Mouse (Mus musculus): ENCODE results near the gene Glb1l2. TPM values are rescaled to one million over a fixed set of nuclear protein-coding genes. Genes with fewer than 3 reads are reported as not detected.

Gene Glb1l2
- polyA plus RNA-seq, 1 experiment from 2014 or later, result 1.3 TPM

- Histone ChIP-seq H3K9ac (no peak overlapping the region), H3K4me2 (no peak overlapping the region), H3K9me3 (no peaks in the 10 kb centered on the region), H3K27ac (replicated peaks) (no peak overlapping the region), H3K4me3 (no peak overlapping the region), H3K4me1 (peaks cover 4% of the 10 kb centered on the region), H3K27me3 (replicated peaks) (peaks cover 31% of the 10 kb centered on the region), H3K36me3 (no peaks in the 10 kb centered on the region)
- no peak for ATAC-seq (ENCODE audit: extremely low read depth, insufficient number of reproducible peaks, low FRiP score, low TSS enrichment)
- 62% methylated on average over 2 of the region's 2 CpGs for WGBS
These were observed 77.7 kb downstream of the Glb1l2 start for GRCm38 (mm10) chr9:26728556-26728955.

- H3K4me1 ChIP-seq, result no peaks in the 10 kb centered on the region
- H3K27ac ChIP-seq (replicated peaks), result no peak overlapping the region
- no peaks in the 10 kb centered on the region for H3K9me3 ChIP-seq
- no peaks in the 10 kb centered on the region for H3K36me3 ChIP-seq
- no peak for ATAC-seq (ENCODE audit: extremely low read depth, insufficient number of reproducible peaks, low FRiP score, low TSS enrichment)
- no peak overlapping the region for H3K9ac ChIP-seq
- WGBS, result 54% methylated on average over 2 of the region's 2 CpGs
- H3K4me3 ChIP-seq, result no peak overlapping the region
- peaks cover 20% of the 10 kb centered on the region for H3K27me3 ChIP-seq (replicated peaks)
- no peak overlapping the region for H3K4me2 ChIP-seq
These were observed 78.8 kb downstream of the Glb1l2 start for GRCm38 (mm10) chr9:26727445-26727844.

GRCm38 (mm10) chr9:26725709-26726108, 80.6 kb downstream of the Glb1l2 start:
- no peaks in the 10 kb centered on the region for H3K9me3 ChIP-seq
- no peaks in the 10 kb centered on the region for H3K36me3 ChIP-seq
- peaks cover 3% of the 10 kb centered on the region; the same call in 1 of the 2 replicates for H3K27me3 ChIP-seq (replicated peaks)
- no peak for ATAC-seq (ENCODE audit: extremely low read depth, insufficient number of reproducible peaks, low FRiP score, low TSS enrichment)
- no peak overlapping the region for H3K27ac ChIP-seq (replicated peaks)
- H3K4me2 ChIP-seq, result no peak overlapping the region
- H3K4me1 ChIP-seq, result no peaks in the 10 kb centered on the region
- no peak overlapping the region for H3K9ac ChIP-seq
- 75% methylated on average over 3 of the region's 3 CpGs for WGBS
- H3K4me3 ChIP-seq, result no peak overlapping the region

- H3K36me3 ChIP-seq, result no peaks in the 10 kb centered on the region
These were observed 84.5 kb downstream of the Glb1l2 start for GRCm38 (mm10) chr9:26721771-26722170.

GRCm38 (mm10) chr9:26718388-26718787, 87.9 kb downstream of the Glb1l2 start:
- Histone ChIP-seq H3K9me3 (no peaks in the 10 kb centered on the region), H3K9ac (no peak overlapping the region), H3K27me3 (replicated peaks) (no peaks in the 10 kb centered on the region), H3K36me3 (no peaks in the 10 kb centered on the region), H3K4me1 (no peaks in the 10 kb centered on the region), H3K4me3 (no peak overlapping the region), H3K27ac (replicated peaks) (no peak overlapping the region), H3K4me2 (no peak overlapping the region)
- 59% methylated on average over 3 of the region's 3 CpGs for WGBS
- ATAC-seq (ENCODE audit: extremely low read depth, insufficient number of reproducible peaks, low FRiP score, low TSS enrichment), result no peak

More at GRCm38 (mm10) chr9:26721771-26722170, 84.5 kb downstream of the Glb1l2 start:
- Histone ChIP-seq H3K9ac (no peak overlapping the region), H3K4me2 (no peak overlapping the region), H3K4me3 (no peak overlapping the region), H3K27ac (replicated peaks) (no peak overlapping the region), H3K4me1 (no peaks in the 10 kb centered on the region), H3K9me3 (no peaks in the 10 kb centered on the region), H3K27me3 (replicated peaks) (no peaks in the 10 kb centered on the region)
- ATAC-seq (ENCODE audit: extremely low read depth, insufficient number of reproducible peaks, low FRiP score, low TSS enrichment), result no peak
- WGBS, result 68% methylated on average over 7 of the region's 7 CpGs

Other genes with a start within 250 kb of the Glb1l2 start
- gene B3gat1, start 72.7 kb downstream of the Glb1l2 start, polyA plus RNA-seq (2015; fragmentation: Nextera tagmentation; extraction: Ambion mirVana), result 0.08 and 0.11 TPM in 2 replicates
- gene Glb1l3, start 54.4 kb upstream of the Glb1l2 start, polyA plus RNA-seq (2015; fragmentation: Nextera tagmentation; extraction: Ambion mirVana), result not detected in 2 replicates
- 0.09 TPM in 1 of 2 replicates, not detected in the other for gene Gm1110, start 116.6 kb upstream of the Glb1l2 start, polyA plus RNA-seq (2015; fragmentation: Nextera tagmentation; extraction: Ambion mirVana)
- 34.0 and 40.4 TPM in 2 replicates for gene Acad8, start 193.1 kb upstream of the Glb1l2 start, polyA plus RNA-seq (2015; fragmentation: Nextera tagmentation; extraction: Ambion mirVana)
- gene Thyn1, start 193.2 kb upstream of the Glb1l2 start, polyA plus RNA-seq (2015; fragmentation: Nextera tagmentation; extraction: Ambion mirVana), result 95.5 and 103 TPM in 2 replicates
- gene Vps26b, start 223.6 kb upstream of the Glb1l2 start, polyA plus RNA-seq (2015; fragmentation: Nextera tagmentation; extraction: Ambion mirVana), result 19.8 and 21.1 TPM in 2 replicates
- 16.5 and 18.1 TPM in 2 replicates for gene Ncapd3, start 223.7 kb upstream of the Glb1l2 start, polyA plus RNA-seq (2015; fragmentation: Nextera tagmentation; extraction: Ambion mirVana)